Comparison of ENCODE assay signal across 8 mouse cellular contexts in genomic region chr12:72664735-72665337, GRCm38 (mm10). TPM values are rescaled to one million over a fixed set of nuclear protein-coding genes. Genes with fewer than 3 reads are reported as not detected.
DNase-seq lines count a peak whose midpoint lies in the region; ATAC-seq and TF ChIP-seq lines count a peak whose summit lies in the region.

TSS of gene Dhrs7 (minus strand) at chr12:72664909.

- WGBS in hindbrain, embryonic 13.5 days, result 3% methylated on average over 33 of the region's 33 CpGs

- in situ Hi-C loops in Patski (cut with MboI; ENCODE audit: low pct_unique_long_range_greater_than_20kb), result no loop called here

- no peaks in the 10 kb centered on the region for H3K27me3 ChIP-seq in Patski
- H3K27me3 ChIP-seq in hindbrain, embryonic 13.5 days, result 0 out of 2 replicates have a peak, but pooled peaks cover 7% of the 10 kb centered on the region

- H3K4me1 ChIP-seq in hindbrain, embryonic 13.5 days (replicated peaks), result peaks cover 9% of the 10 kb centered on the region

- peak; percentile 99 for ATAC-seq in Patski
- ATAC-seq in hindbrain, embryonic 13.5 days (ENCODE audit: low FRiP score), result peak; percentile 89

- POLR2A ChIA-PET in Patski (lab: Charles Lee), result no interaction called here

- H3K36me3 ChIP-seq in hindbrain, embryonic 13.5 days, result no peaks in the 10 kb centered on the region

- H3K9me3 ChIP-seq in hindbrain, embryonic 13.5 days, result 0 out of 2 replicates have a peak, but pooled peaks cover 3% of the 10 kb centered on the region

- H3K9ac ChIP-seq in hindbrain, embryonic 13.5 days, result peak within 1 kb of the TSS; percentile 81

- peak within 1 kb of the TSS; percentile 63 for H3K4me3 ChIP-seq in hindbrain, embryonic 13.5 days

- H3K4me2 ChIP-seq in hindbrain, embryonic 13.5 days, result peak within 1 kb of the TSS; percentile 94

- peak; percentile 27 for DNase-seq in Patski (ENCODE audit: low read depth, low spot score)
- DNase-seq in cerebellum, postnatal 25 days, result peak; percentile 87 to 90
- peak; percentile 55 to 66 for DNase-seq in frontal cortex, postnatal 25 days (ENCODE audit: low spot score in 2 of 2)
- DNase-seq in layer of hippocampus, postnatal 25 days (ENCODE audit: extremely low spot score in 1 of 2, low spot score in 1 of 2), result peak; percentile 54 to 59
- peak; percentile 90 for DNase-seq in lung, postnatal 14 days
- DNase-seq in ovary, postnatal 36 days (ENCODE audit: low spot score), result peak; percentile 91
- DNase-seq in thymus, postnatal 25 days, result peak; percentile 88

- H3K27ac ChIP-seq in hindbrain, embryonic 13.5 days, result peak within 1 kb of the TSS; percentile 52; the same call in 1 of the 2 replicates

- no peak for TF ChIP-seq CTCF in Patski (IDR thresholded peaks at IDR 0.05)

- CTCF ChIA-PET in Patski (lab: Charles Lee), result interaction anchor here (1.0 to 1.2 kb wide), 2 partner anchors 10 to 12 kb away, joined by 3 read pairs; no protein-coding TSS in a partner anchor

RNA-seq across cellular contexts. Expression of gene Dhrs7, which starts in this region (rescaled TPM):
- polyA plus RNA-seq in Patski (2021), result 53.0 TPM
- polyA plus RNA-seq in hindbrain, embryonic 13.5 days (2015; fragmentation: Nextera tagmentation; extraction: Ambion mirVana), result 11.2 and 11.6 TPM in 2 replicates
- 10 to 100 TPM; 43.9 to 47.9 TPM for total RNA-seq in layer of hippocampus, postnatal 25 days (2021)

Comparison
In these comparisons a context has a peak if more than half of its experiments do, and no peak if none do; other contexts are left out.
1. Peak in every context shown above with its lines: DNase-seq, ATAC-seq, H3K4me3 ChIP-seq and H3K27ac ChIP-seq.
2. DNase-seq: peak in every context shown above with its lines; median percentile 91 in ovary, postnatal 36 days; 90 in lung, postnatal 14 days; 88 in cerebellum, postnatal 25 days; 88 in thymus, postnatal 25 days; 60 in frontal cortex, postnatal 25 days; 56 in layer of hippocampus, postnatal 25 days; 27 in Patski.